Mouse (Mus musculus): Measurements from ENCODE around the gene Syt9.

GRCm38 (mm10) chr7:107545011-107545410 lies 174.5 kb downstream of the Syt9 start:
- TF ChIP-seq POLR2A (IDR thresholded peaks at IDR 0.05; ENCODE audit: insufficient read length, low read depth) (no peak), MAX (IDR thresholded peaks at IDR 0.05; ENCODE audit: low read depth) (no peak), USF1 (IDR thresholded peaks at IDR 0.05; ENCODE audit: low read depth) (no peak), POLR2AphosphoS2 (IDR thresholded peaks at IDR 0.05; ENCODE audit: insufficient read length, low read depth) (no peak)

Data from myocyte (in vitro differentiated cells).